Mouse (Mus musculus): ENCODE measurements around the gene Aanat.

The Aanat gene

GRCm38 (mm10) chr11:116611883-116612282 is 25.7 kb downstream of the Aanat start:
- DNase-seq: no peak

- DNase-seq: peak; percentile 31
Observed at GRCm38 (mm10) chr11:116612554-116612953, 26.3 kb downstream of the Aanat start.

GRCm38 (mm10) chr11:116613234-116613633 is 27.0 kb downstream of the Aanat start:
- no peak for DNase-seq

GRCm38 (mm10) chr11:116615735-116616437 is 29.7 kb downstream of the Aanat start:
- peak; percentile 89 for DNase-seq

GRCm38 (mm10) chr11:116616438-116617118 is 30.3 kb downstream of the Aanat start:
- no peak for DNase-seq

- DNase-seq: no peak
Observed at GRCm38 (mm10) chr11:116617641-116618040, 31.4 kb downstream of the Aanat start.

- DNase-seq: peak; percentile 59
Observed at GRCm38 (mm10) chr11:116618666-116619065, 32.4 kb downstream of the Aanat start.

GRCm38 (mm10) chr11:116619156-116619555 is 32.9 kb downstream of the Aanat start:
- no peak for DNase-seq

- no peak for DNase-seq
Observed at GRCm38 (mm10) chr11:116619561-116619960, 33.3 kb downstream of the Aanat start.

GRCm38 (mm10) chr11:116620073-116620472 is 33.8 kb downstream of the Aanat start:
- DNase-seq: peak; percentile 84

- DNase-seq: peak; percentile 63
Observed at GRCm38 (mm10) chr11:116620559-116621253, 34.5 kb downstream of the Aanat start.

GRCm38 (mm10) chr11:116621258-116621704 is 35.0 kb downstream of the Aanat start:
- DNase-seq: no peak

GRCm38 (mm10) chr11:116623281-116624124 is 37.3 kb downstream of the Aanat start:
- DNase-seq: peak; percentile 52

- DNase-seq: peak; percentile 94
Observed at GRCm38 (mm10) chr11:116624131-116624832, 38.0 kb downstream of the Aanat start.

- peak; percentile 89 for DNase-seq
Observed at GRCm38 (mm10) chr11:116625081-116626000, 39.1 kb downstream of the Aanat start.

GRCm38 (mm10) chr11:116626299-116627071 is 40.3 kb downstream of the Aanat start, which contains the start of gene Rhbdf2:
Gene Rhbdf2 (minus strand): TSS chr11:116627019.
- DNase-seq: no peak

GRCm38 (mm10) chr11:116627072-116628020 is 41.1 kb downstream of the Aanat start:
- DNase-seq: peak; percentile 70

- peak; percentile 84 for DNase-seq
Observed at GRCm38 (mm10) chr11:116628712-116629111, 42.5 kb downstream of the Aanat start.

- no peak for DNase-seq
Observed at GRCm38 (mm10) chr11:116629472-116629871, 43.2 kb downstream of the Aanat start.

Measured in liver (tissue).